Mouse (Mus musculus): ENCODE measurements at regions not wholly inside any gene's neighbourhood (a gene's known extent, or its start where the extent isn't known, plus 50 kb on each side); places are given as distances from the start of the nearest gene placed in this dataset.

GRCm38 (mm10) chr9:31608084-31608870 lies 144.0 kb upstream of the Tmem45b start:
- no peak for TF ChIP-seq POLR2A (IDR thresholded peaks at IDR 0.05; ENCODE audit: low read depth, low read length)
- TF ChIP-seq CTCF (IDR thresholded peaks at IDR 0.05; ENCODE audit: extremely low read depth, insufficient read depth, insufficient read length, insufficient replicate concordance), result no peak

Data from spleen, adult 2 months (tissue).